Mouse (Mus musculus): ENCODE results near the gene Ghrhr.

The Ghrhr gene

GRCm38 (mm10) chr6:55353711-55354445, 22.2 kb upstream of the Ghrhr start:
- no peak for DNase-seq (ENCODE audit: low read depth, low spot score)

GRCm38 (mm10) chr6:55354456-55355117, 21.5 kb upstream of the Ghrhr start:
- no peak for DNase-seq (ENCODE audit: low read depth, low spot score)

- DNase-seq (ENCODE audit: low read depth, low spot score), result no peak
Observed at GRCm38 (mm10) chr6:55355575-55355974, 20.5 kb upstream of the Ghrhr start.

GRCm38 (mm10) chr6:55356017-55356703, 19.9 kb upstream of the Ghrhr start:
- no peak for DNase-seq (ENCODE audit: low read depth, low spot score)

- no peak for DNase-seq (ENCODE audit: low read depth, low spot score)
Observed at GRCm38 (mm10) chr6:55356976-55357635, 19.0 kb upstream of the Ghrhr start.

DNA sequence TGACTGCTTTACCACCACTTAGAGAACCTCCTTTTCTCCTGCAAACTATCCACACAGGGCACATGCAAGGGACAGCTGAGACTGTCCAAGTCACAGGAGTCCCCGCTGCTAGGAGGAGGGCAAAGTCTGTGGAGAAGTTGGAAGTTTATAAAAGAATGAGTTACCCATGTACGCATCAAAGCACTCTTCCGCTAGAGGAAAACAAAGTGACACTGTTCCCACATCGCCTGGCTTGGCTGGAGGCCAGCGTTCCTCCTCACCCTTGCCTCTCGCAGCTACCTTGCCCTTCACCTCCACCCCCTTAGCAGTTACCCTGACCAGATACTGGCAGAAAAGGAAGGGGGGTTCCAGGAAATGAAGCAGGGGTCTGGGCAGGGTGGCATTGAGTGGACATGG, 18.5 kb upstream of the Ghrhr start:
- DNase-seq (ENCODE audit: low read depth, low spot score), result no peak

DNA sequence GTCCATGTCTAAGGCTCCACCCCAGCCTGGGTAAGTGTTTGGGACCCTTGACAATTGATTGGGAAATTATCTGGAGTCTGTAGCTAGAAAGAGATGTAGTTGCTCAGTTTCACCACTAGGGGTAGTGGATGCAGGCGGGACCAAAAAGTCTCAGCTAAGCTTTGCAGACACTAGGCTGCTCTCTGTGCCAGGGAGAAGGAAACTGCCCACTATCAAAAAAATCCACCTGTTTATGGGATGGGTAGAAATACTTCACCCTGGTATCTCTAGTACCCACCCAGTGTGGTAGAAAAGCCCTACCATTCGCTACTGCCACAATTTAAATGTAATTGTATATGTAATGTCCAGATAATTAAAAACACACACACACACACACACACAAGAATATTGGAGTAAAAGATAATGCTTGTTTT, 17.4 kb upstream of the Ghrhr start:
- peak; percentile 24 for DNase-seq (ENCODE audit: low read depth, low spot score)

GRCm38 (mm10) chr6:55362663-55363062, 13.4 kb upstream of the Ghrhr start:
- DNase-seq (ENCODE audit: low read depth, low spot score), result no peak

DNA sequence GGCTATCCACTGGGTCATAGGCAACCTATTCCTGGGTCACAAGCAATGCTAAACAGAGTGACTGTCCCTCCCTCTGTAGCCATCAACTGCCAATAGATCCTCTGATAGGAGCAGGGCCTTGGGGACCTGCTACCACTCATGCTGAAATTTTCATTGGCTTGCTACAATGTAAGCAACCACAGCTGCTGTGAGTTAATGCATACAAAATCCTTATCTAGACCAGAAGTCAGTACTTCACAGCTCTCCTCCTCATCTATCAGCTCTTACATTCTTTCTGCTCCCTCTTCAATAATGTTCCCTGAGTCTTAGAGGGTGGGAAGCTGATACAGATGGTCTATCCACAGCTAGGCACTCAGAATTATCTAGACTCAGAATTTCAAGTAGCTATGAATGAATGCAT, 9.0 kb upstream of the Ghrhr start:
- no peak for DNase-seq (ENCODE audit: low read depth, low spot score)

DNA sequence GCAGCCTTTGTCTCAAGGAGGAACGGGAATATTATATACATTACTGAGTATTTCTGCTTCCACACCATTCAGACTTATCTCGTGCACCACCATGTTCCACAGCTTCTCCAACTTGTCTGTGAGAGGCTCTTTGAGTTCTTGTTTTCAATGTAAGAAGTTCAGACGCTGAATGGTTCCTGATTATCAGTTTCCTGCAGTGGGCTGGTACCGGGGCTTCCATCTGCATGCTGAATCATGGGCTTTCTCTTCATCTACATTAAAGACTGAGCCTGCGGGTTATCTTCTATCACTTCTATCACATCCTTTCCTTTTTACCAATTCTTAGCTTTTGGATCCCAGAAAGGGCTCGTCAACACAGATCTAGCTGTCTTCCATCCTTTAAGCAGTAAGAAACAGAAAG, 5.3 kb upstream of the Ghrhr start:
- no peak for DNase-seq (ENCODE audit: low read depth, low spot score)

DNA sequence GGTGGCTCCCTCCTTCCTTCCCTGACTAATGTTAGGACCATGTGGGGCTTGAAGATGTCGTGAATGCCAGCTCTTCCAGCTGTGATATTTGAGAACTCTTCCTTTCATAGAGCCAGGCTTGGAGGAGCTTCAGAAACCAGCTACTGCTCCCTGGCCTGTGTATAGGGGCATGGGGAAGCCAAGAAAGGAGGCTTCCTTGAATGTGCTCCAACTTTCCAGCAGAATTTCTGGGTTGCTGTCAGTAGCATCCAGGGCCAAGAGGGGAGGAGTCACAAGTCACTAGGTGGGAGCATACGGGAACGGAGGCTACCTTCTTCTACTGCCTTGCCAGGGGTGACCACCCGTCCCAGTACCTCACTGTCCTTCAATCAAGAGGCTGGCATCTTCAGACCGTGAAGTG, 416 bp downstream of the Ghrhr start:
- DNase-seq (ENCODE audit: low read depth, low spot score), result no peak

- DNase-seq (ENCODE audit: low read depth, low spot score), result no peak
Observed at GRCm38 (mm10) chr6:55377461-55377860, 1.4 kb downstream of the Ghrhr start.

DNA sequence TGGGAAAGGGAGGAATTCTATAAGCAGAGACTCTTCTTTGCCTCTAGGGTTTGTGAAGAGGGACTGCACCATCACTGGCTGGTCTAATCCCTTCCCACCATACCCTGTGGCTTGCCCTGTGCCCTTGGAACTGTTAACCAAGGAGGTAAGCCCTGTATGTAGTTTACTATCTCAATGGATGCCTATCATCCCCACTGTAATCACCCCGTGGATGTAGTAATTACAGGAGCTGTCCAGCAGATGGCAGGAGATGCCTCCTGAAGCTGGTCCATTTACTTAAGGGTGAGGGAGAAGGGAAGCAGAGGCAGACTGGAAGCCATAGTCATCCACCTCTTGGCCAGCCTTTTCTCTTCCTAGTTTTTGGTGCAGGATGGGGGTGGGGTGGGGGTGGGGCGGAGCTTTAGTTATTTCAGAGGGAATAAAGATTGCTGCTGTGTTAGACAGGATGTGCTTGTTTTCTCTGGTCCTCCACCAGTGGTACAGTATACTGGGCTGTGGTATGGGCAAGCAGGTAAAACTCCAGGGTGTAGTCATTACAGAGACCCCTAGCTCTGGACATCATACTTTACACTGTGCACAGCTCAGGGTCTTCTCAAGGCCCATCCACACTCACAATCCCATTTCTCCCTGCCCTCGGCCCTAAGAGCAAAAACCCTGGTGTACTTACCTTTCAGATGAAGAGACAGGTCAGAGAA, 3.7 kb downstream of the Ghrhr start:
- DNase-seq (ENCODE audit: low read depth, low spot score), result no peak

GRCm38 (mm10) chr6:55381966-55382365, 5.9 kb downstream of the Ghrhr start:
- no peak for DNase-seq (ENCODE audit: low read depth, low spot score)

DNA sequence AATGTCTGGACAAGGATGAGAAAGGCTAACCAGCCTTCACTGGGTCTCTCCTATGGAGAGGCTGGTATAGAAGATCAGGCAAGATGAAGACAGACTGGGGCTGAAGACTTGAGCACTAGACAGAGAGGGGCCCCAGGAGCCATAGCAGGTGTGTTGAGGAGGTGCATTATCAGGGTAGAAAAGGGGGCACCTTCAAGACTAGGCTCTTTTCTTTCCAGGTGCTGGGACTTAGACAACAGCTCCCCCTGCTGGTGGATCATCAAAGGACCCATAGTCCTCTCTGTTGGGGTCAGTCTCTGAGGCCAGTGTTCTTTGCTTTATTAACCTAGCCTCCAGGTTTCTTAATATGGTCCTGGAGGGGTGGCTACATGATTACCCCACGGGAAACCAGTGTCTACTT, 7.8 kb downstream of the Ghrhr start:
- DNase-seq (ENCODE audit: low read depth, low spot score), result no peak

DNA sequence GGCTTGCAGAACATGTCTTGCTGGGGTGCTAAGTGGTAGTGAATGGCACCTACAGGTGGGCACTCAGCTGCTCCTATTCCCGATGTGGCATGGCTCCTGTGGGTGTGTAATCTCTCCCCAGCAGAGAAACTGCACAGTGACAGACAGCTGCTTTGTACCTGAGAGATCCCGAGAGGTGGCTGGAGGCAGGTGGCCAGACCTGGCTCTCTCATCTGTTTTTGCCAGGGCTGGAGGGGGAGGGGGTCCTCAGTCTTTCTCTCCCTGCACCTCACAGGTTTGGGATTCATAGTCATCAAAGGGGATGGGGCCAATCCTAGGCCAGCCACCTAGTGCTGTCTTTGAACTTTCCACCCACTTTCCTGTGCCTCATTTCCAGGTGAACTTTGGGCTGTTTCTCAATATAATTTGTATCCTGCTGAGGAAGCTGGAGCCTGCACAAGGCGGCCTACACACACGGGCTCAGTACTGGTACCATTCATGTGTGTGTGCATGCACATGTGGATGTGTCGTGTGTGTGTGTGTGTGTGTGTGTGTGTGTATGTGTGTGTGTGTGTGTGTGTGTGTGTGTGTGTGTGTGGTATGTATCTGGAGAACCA, 8.4 kb downstream of the Ghrhr start:
- DNase-seq (ENCODE audit: low read depth, low spot score), result no peak

DNA sequence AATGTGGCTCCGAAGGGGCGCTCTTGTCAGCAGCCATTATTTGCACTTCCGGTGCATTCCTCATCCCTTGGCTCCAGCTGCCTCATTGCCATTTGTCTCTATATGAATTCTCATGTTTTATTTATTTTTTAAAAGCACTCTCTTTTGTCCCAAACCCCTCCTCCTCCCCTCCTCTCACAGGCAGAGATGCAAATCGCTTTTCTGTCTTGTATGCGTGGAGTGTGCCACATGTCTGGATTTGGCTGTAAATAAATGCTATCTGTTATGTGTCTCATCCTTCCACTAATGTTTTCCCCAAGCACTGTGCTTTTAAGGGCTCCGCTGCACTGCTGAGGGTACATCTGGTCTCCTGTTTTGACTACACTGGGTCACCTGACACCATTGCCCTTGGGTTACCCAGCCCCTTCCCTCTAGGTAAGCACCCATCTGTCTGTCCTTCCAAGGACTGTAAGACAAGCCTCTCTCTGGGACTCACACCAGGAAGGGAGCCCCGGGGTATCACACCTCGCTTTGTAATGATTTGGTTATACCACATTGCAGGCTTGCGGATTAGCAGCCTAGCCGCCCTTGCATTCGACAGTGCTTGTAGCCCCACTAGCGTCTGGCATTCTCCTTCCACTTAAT, 12.6 kb downstream of the Ghrhr start:
- DNase-seq (ENCODE audit: low read depth, low spot score), result no peak

DNA sequence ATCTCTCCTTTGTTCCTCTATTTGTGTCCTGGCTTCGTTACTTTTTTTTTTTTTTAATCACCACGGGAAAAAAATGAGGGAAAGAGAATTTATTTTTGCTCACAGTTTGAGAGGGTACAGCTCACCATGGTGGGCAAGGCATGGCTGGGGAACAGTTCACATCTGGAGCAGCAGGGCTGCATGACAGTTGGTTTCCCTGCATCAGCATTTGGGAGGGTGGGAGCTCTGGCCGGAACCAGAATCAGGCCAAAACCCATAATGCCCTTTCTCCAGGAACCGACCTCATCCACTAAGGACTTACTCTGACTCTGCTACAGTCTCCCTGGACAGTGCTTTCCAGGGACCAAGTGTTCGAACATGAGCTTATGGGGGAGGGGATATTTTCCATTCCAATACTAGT, 13.2 kb downstream of the Ghrhr start:
- no peak for DNase-seq (ENCODE audit: low read depth, low spot score)

DNA sequence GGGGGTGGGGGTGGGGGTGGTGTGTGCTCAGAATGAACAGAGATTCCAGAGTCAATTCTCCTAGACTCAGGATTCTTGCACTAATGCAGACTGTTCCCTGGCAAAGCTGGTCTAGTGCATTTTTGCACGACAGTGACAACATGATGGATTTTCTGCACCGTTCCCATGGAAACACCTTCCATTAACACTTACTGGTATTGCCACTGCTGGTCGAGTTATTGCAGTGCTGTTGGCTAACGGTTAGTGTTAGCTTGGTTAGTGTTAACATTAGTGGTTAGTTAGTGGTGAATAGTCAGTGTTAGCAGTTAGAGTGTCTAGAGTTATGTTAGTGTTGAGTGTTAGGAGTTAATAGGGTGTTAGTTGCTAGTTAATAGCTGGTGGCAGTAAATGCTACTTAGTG, 15.7 kb downstream of the Ghrhr start:
- DNase-seq (ENCODE audit: low read depth, low spot score), result no peak

DNA sequence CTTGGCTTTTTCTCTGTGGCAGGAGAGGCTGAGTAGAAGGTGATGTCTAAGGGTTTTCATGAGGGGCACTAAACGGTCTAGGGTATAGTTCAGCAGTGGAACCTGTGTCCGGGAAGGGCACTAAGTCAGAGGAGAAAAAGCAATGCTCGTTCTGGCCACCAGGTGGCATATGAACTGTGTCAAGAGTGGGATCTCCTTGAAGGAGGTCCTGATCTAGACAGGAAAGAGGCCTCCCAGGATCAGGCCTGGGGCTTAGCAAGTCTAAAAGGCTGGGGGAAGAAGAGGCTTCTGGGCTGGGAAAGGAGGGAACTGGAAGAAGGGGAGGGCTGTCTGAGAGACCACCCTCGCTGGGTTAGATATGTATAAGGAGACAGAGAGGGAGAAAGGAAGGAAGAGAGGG, 16.4 kb downstream of the Ghrhr start:
- DNase-seq (ENCODE audit: low read depth, low spot score), result peak; percentile 20

DNA sequence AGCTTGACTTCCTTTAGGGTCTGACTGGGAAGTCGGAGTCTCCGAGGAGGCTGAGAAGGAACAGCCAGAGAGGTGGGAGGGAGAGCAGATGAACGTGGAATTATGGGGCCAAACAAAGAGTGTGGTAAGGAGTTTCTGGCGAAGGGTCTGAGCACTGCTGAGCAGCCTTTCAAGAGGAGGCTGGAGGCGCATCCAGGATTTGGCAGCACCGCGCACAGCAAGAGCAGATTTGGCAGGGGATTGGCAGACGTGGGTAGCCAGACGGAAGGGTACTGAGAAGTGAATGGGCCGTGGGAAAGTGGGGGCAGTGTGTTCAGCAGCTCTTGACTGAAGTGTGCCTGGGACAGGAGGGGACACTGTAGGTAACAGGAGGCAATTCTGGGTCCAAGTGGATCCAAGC, 18.8 kb downstream of the Ghrhr start:
- DNase-seq (ENCODE audit: low read depth, low spot score), result no peak

Data from WW6 (cell line).